Mouse (Mus musculus): ENCODE results near the gene Megf11.
"Not testable (repeated sequence)": the region's sequence is repeated elsewhere in the genome, so short reads cannot be mapped to it uniquely, and the experiment has no call there.

Gene Megf11

DNA sequence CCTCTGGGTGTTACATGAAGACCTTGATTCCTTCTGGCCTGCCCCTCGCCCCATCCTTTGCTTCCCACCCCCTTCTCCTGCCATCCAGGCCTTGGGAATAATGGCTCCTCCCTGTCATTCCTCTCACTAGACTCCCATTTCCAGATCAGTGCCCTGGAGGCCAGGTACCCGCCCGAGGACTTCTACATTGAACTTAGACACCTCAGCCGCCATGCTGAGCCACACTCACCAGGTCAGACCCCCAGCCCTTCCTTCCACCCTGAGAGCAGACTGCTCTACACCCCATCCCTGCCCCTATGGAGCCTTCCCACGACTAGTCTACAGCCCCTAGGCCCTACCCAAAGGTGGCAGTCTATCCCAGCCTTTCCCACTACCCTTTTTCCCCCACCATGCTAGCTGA is 312.3 kb downstream of the Megf11 start:
- DNase-seq (ENCODE audit: low spot score in 2 of 2): no peak

- DNase-seq (ENCODE audit: low spot score in 2 of 2): no peak
Measured at GRCm38 (mm10) chr9:64698586-64698985, 313.2 kb downstream of the Megf11 start.

DNA sequence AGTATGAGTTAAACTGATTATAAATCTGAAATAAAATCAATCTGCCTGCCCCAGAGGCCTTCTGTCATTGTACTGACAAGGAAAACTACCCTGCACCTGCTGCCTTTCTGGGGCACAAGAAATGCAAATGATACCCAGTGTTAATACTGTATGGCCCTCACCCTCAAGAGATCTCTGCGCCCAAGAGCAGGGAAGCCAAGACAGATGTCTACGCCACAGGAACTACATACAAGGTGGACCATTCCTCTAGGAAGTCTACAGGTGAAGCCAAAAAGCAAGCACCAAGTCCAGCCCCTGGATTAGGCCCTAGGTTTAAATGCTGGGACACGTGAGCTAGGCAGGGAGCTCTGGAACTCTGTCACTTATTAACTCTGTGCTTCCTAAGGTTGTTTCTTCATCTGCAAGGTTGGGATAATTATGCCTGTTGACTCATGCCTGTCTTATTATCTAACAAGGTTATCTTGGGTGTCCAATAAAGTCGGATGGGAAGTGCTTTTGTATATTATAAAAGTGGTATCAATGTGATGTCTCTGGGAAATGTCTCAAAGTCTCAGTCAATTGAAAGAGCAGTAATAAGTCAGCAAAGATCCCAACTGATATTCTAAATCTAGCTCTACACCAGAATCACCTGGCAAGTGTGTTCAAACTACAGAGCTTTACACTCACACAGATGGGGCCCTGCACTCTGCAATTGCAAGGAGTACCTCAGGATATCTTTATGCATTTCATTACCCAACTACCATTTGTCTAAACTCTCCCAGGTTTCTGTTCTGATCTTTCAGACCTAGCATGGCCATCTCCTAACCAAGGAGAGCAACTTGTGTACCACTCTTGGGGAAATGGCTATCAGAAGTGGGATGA is 315.3 kb downstream of the Megf11 start:
- DNase-seq (ENCODE audit: low spot score in 2 of 2): no peak

DNA sequence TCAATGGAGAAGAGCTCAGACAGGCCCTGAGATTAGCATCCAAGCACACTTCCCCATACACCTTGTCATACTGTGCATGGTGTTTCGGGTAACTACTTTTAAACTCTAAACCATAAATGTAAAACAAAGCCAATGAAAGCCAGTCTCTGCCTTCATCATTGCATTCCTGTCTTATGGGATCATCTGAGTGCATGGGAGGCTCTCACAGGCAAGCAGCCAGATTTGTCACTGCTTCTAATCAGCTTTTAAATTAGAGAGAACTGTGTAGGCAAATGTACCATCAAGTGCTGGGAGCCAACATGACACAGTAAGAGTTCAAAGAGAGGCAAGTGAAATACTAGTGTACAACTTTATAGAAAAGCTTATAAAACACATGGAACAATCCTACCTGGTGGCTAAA is 316.2 kb downstream of the Megf11 start:
- no peak for DNase-seq (ENCODE audit: low spot score in 2 of 2)

GRCm38 (mm10) chr9:64702391-64702790 is 317.0 kb downstream of the Megf11 start:
- DNase-seq (ENCODE audit: low spot score in 2 of 2): no peak

- DNase-seq (ENCODE audit: low spot score in 2 of 2): peak; percentile 45 to 55
Measured at GRCm38 (mm10) chr9:64702937-64703336, 317.5 kb downstream of the Megf11 start.

DNA sequence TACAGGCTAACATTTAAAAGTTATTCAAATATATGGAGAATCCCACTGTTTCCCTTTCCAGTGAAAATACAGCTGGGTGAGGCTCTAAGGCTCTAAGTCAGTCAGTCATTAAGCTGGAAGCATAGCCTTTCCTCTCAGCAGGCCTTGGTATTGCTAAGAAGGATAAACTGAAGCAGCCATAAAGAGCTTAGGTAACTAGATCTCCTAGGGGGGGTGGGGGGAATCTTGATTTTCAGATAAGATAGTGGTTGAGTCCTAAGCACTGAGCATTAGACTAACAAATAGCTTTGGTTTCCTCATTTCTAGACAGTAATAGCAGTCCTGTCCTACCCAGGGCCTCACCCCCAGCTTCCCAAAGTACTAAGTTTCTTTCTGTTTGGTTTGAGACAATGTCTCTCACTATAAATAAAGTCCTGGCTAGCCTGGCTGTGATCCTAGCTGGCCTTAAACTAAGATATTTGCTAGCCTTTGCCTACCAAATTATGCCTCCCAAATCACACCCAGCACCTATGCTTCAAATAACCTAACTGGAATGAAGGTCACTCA is 318.1 kb downstream of the Megf11 start:
- no peak for DNase-seq (ENCODE audit: low spot score in 2 of 2)

DNA sequence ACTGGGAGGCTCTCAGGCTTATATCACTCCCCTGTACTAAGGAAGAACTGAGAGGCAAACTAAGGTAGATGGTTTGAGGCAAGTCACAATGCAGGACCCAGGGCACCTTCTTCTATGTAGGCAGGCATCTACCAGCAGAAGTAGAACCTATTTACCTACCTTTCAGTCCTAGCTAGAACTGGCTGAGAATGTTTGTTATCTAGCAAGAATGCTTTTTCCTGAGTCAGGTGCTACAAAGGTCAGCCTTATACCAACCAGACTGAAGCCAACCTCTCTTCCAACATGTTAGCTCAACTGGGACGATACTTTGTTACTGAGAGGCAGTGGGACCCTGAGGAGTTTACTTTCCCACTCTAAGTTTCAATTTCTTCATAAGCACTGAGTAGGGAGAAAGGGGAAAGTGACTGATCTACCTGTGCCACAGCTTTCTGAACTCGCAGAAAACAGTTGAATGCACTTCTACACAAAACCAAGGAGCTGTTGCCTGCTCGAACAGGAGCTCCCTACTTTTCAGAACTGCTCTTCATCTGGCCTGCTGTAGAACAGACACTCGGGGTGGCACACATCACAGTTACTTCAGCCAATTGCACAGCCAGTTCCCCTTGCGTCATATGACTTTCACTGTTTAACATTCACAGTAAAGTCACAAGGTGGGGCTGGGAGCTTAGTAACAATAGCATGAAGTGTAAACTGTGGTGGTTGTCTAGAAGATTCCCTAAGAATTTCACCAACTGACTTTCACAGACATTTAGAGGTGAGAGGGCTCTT is 318.8 kb downstream of the Megf11 start:
- no peak for DNase-seq (ENCODE audit: low spot score in 2 of 2)

- DNase-seq (ENCODE audit: low spot score in 2 of 2): not testable (repeated sequence)
Measured at GRCm38 (mm10) chr9:64710291-64710690, 324.9 kb downstream of the Megf11 start.

- no peak for DNase-seq (ENCODE audit: low spot score in 2 of 2)
Measured at GRCm38 (mm10) chr9:64719526-64720163, 334.2 kb downstream of the Megf11 start.

- no peak for DNase-seq (ENCODE audit: low spot score in 2 of 2)
Measured at GRCm38 (mm10) chr9:64726454-64726853, 341.0 kb downstream of the Megf11 start.

GRCm38 (mm10) chr9:64731029-64731560 is 345.7 kb downstream of the Megf11 start:
- no peak for DNase-seq (ENCODE audit: low spot score in 2 of 2)

DNA sequence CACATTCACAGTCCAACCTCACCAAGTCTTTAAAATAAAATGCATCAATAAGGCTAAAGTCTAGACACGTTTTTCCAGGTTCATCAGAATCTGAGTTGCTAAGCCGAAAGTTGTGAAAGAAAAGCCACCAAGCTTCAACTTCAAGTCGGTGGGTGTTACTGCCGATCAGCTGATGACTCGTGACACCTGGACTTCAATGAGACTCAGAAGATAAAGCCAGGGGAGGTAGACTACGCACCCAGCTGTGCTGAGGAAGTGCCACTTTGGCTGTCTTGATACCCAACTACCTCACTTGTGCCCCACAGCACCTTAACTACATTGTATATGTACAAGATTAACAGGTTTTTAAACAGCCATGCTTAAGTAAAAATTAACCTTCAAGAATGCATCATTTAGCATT is 348.7 kb downstream of the Megf11 start:
- no peak for DNase-seq (ENCODE audit: low spot score in 2 of 2)

GRCm38 (mm10) chr9:64734992-64735391 is 349.6 kb downstream of the Megf11 start:
- not testable (repeated sequence) for DNase-seq (ENCODE audit: low spot score in 2 of 2)

DNA sequence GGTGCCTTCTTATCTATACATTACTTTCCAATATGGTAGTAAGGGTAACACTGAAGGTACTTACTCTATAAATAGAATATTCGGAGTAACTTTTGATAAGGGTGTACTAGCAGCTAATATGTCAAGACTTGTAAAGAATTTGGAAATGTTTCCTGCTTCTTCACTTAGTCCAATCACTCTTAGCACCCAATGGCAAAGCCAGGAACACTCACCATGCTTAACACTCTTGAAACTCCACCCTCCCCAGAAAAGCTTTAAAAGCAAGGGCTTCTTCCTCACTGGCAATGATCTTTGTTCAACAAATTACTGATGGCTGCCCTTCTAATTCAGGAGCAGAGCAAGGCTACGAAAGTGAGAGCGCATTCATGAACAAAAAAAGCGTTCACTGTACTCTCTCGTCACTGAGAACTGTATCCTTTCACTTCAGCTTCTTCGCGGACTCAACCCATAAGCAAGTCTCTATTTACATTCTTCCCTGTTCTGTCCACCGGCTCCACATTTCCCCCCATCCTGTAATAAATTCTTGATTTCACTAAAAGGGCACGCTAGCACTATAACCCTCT is 350.7 kb downstream of the Megf11 start:
- DNase-seq (ENCODE audit: low spot score in 2 of 2): no peak

GRCm38 (mm10) chr9:64736639-64737405 is 351.4 kb downstream of the Megf11 start:
- peak; percentile 72 to 78 for DNase-seq (ENCODE audit: low spot score in 2 of 2)

DNA sequence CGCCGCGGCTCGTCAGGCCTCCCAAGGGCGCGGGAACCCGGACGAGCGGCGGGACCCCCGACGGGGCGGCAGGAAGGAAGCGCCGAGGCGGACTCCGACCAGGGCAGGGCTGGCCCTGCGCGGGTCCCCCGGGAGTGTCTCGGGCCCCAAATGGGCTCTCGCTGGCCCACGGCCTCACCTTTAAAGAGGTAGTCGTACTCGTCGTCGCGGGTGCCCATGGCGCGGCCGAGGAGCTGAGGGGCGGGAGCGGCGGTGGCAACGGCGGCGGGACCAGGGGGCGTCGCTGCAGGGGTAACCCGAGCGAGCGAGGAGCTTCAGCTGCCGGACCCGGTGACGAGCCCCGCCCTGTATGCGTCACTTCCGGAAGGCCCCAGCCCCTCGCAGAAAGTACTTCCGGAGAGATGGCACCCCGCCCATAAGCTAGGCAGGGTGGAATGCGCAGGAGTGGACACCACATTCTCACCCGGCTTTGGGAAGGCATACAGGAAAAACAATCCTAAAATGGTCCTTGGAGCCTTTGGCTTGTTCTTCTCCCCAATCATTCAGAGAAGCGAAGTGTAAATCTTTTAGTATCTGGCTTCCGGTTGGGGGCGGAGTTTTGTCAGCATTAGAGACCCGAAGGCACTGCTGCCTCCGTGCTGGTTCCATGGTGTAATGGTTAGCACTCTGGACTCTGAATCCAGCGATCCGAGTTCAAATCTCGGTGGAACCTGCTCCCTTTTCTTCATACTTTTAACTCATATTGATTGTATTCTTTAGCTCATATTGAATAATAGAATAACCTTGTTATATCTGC is 352.2 kb downstream of the Megf11 start, which contains the start of gene Rab11a:
Gene Rab11a, minus strand, starts transcription at position 353 of the 796 bp plus-strand sequence.
- peak; percentile 94 to 95 for DNase-seq (ENCODE audit: low spot score in 2 of 2)

DNA sequence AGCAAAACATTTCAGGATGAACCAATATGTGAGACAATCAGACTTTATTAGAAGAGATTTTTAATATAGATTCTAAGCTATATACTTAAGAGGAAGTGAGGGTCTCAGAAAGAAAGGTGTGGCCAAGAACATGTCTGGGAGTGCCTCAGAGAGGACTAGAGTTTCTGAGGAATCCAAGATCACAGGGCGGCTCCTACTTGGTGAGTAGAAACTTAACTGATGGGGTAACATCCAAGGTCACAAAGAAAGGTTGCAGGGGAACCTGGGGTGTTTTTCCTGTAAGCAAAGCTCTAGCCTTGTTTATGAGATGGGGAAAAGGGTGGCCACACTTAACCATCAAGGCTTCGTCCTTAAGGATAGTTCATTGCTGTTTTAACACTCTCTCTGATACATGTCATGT is 353.6 kb downstream of the Megf11 start:
- DNase-seq (ENCODE audit: low spot score in 2 of 2): no peak

- no peak for DNase-seq (ENCODE audit: low spot score in 2 of 2)
Measured at GRCm38 (mm10) chr9:64742453-64742852, 357.0 kb downstream of the Megf11 start.

GRCm38 (mm10) chr9:64747735-64748134 is 362.3 kb downstream of the Megf11 start:
- no peak for DNase-seq (ENCODE audit: low spot score in 2 of 2)
